Mouse (Mus musculus): ENCODE measurements at regions not wholly inside any gene's neighbourhood (a gene's known extent, or its start where the extent isn't known, plus 50 kb on each side); places are given as distances from the start of the nearest gene placed in this dataset.

DNA sequence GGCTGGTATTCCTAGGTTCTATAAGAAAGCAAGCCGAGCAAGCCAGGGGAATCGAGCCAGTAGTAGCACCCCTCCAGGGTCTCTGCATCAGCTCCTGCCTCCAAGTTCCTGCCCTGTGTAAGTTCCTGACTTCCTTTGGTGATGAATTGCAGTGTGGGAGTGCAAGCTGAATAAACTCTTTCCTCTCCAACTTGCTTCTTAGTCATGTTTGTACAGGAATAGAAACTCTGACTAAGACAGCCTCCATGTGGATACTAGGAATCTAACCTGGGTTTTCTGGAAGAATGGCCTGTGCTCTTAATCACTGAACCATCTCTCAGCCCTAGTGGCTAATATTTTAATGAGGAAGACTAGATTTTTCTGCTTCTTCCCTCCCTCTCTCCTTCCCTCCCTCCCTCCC is 177.7 kb downstream of the Ipmk start:
- TF ChIP-seq POLR2AphosphoS5 (IDR thresholded peaks at IDR 0.05; ENCODE audit: borderline replicate concordance, low read depth, low read length) (no peak), TCF12 (IDR thresholded peaks at IDR 0.05; ENCODE audit: low read depth, low read length) (no peak), ELF1 (IDR thresholded peaks at IDR 0.05; ENCODE audit: low read depth, low read length) (no peak), NELFE (IDR thresholded peaks at IDR 0.05; ENCODE audit: low read depth, low read length) (no peak), BHLHE40 (IDR thresholded peaks at IDR 0.05; ENCODE audit: borderline replicate concordance, low read depth, low read length) (no peak), USF2 (IDR thresholded peaks at IDR 0.05; ENCODE audit: borderline replicate concordance in 1 of 2, insufficient read depth in 1 of 2, low read depth in 1 of 2, low read length in 2 of 2) (no peak), MEF2A (IDR thresholded peaks at IDR 0.05; ENCODE audit: extremely low read depth, insufficient replicate concordance, low read depth, low read length, poor library complexity, severe bottlenecking) (no peak)
- no peaks in the 10 kb centered on the region for H3K36me3 ChIP-seq (ENCODE audit: control insufficient read depth in 1 of 2, insufficient read depth in 2 of 2, low read length in 2 of 2)

DNA sequence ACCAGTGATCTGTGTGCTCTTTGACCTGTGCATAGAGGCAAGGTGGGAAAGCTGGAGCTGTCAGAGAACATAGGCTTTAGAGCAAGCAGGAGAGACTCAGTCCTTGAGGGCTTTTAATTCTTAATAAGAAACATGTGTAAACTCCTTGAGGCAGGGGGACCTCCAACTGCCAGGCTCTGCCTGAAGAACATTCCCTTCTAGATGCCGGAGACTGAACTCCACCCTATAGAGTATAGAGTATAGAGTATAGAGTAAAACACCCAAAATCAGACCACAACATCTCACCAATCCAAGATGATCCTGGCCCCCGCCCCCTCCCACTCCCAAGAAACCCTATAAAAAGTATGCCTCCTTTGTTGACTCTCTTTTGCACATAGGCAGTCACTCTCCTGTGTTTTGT is 186.2 kb downstream of the Ipmk start:
- no peaks in the 10 kb centered on the region for H3K4me1 ChIP-seq (ENCODE audit: control insufficient read depth in 1 of 2, insufficient read depth in 2 of 2, low read length in 2 of 2)

More for the DNA sequence above, 177.7 kb downstream of the Ipmk start:
- H3K4me3 ChIP-seq (ENCODE audit: control insufficient read depth in 1 of 2, insufficient read depth in 1 of 2, low read depth in 2 of 2, low read length in 2 of 2): no peak overlapping the region
- H3K9me3 ChIP-seq (replicated peaks; ENCODE audit: insufficient read depth, low read length): no peaks in the 10 kb centered on the region
- no peak for DNase-seq (ENCODE audit: low read depth, low spot score)
- no peak overlapping the region for H3K27ac ChIP-seq (ENCODE audit: control insufficient read depth, low read depth, low read length)
- no peaks in the 10 kb centered on the region for H3K79me2 ChIP-seq (ENCODE audit: control insufficient read depth, insufficient read depth, low read length, poor library complexity)
- H3K27me3 ChIP-seq (ENCODE audit: control insufficient read depth in 1 of 2, insufficient read depth in 2 of 2, low read length in 2 of 2): no peaks in the 10 kb centered on the region
- no peak overlapping the region for H3K9ac ChIP-seq (ENCODE audit: control insufficient read depth, low read depth, low read length, poor library complexity, severe bottlenecking)
- H3K4me1 ChIP-seq (ENCODE audit: control insufficient read depth in 1 of 2, insufficient read depth in 2 of 2, low read length in 2 of 2): no peaks in the 10 kb centered on the region

DNA sequence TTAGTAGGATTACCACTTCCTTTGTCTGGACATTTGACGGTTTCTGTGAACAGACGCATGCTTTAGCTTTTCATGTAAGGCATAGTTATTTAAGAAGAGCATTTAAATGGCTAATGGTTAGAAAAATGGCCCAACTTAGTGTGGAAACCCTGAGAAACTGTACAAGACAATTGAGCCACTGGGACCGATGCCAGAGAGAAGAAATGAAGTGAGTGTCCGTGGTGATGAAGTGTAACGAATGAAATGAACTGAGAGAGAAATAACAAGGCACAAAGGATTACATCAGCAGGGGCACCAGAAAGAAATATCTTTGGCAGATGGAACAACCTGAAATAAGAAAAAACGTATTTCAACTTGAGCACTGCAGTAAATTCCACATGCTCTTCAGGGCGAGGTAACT is 197.9 kb downstream of the Ipmk start:
- no peak overlapping the region for H3K9ac ChIP-seq (ENCODE audit: control insufficient read depth, low read depth, low read length, poor library complexity, severe bottlenecking)
- no peak overlapping the region for H3K27ac ChIP-seq (ENCODE audit: control insufficient read depth, low read depth, low read length)
- H3K36me3 ChIP-seq (ENCODE audit: control insufficient read depth in 1 of 2, insufficient read depth in 2 of 2, low read length in 2 of 2): no peaks in the 10 kb centered on the region
- no peaks in the 10 kb centered on the region for H3K4me1 ChIP-seq (ENCODE audit: control insufficient read depth in 1 of 2, insufficient read depth in 2 of 2, low read length in 2 of 2)
- TF ChIP-seq MYB (IDR thresholded peaks at IDR 0.05; ENCODE audit: low read depth, low read length) (no peak), MAFK (IDR thresholded peaks at IDR 0.05; ENCODE audit: borderline replicate concordance, low read depth, low read length) (no peak), GABPA (IDR thresholded peaks at IDR 0.05; ENCODE audit: low read depth, low read length) (no peak)
- no peaks in the 10 kb centered on the region for H3K79me2 ChIP-seq (ENCODE audit: control insufficient read depth, insufficient read depth, low read length, poor library complexity)
- H3K27me3 ChIP-seq (ENCODE audit: control insufficient read depth in 1 of 2, insufficient read depth in 2 of 2, low read length in 2 of 2): no peaks in the 10 kb centered on the region
- no peak overlapping the region for H3K4me3 ChIP-seq (ENCODE audit: control insufficient read depth in 1 of 2, insufficient read depth in 1 of 2, low read depth in 2 of 2, low read length in 2 of 2)
- DNase-seq (ENCODE audit: low read depth, low spot score): no peak
- H3K9me3 ChIP-seq (replicated peaks; ENCODE audit: insufficient read depth, low read length): no peaks in the 10 kb centered on the region

More for the DNA sequence above, 186.2 kb downstream of the Ipmk start:
- no peak overlapping the region for H3K4me3 ChIP-seq (ENCODE audit: control insufficient read depth in 1 of 2, insufficient read depth in 1 of 2, low read depth in 2 of 2, low read length in 2 of 2)
- no peaks in the 10 kb centered on the region for H3K36me3 ChIP-seq (ENCODE audit: control insufficient read depth in 1 of 2, insufficient read depth in 2 of 2, low read length in 2 of 2)
- H3K79me2 ChIP-seq (ENCODE audit: control insufficient read depth, insufficient read depth, low read length, poor library complexity): no peaks in the 10 kb centered on the region
- H3K9me3 ChIP-seq (replicated peaks; ENCODE audit: insufficient read depth, low read length): no peaks in the 10 kb centered on the region
- no peak overlapping the region for H3K27ac ChIP-seq (ENCODE audit: control insufficient read depth, low read depth, low read length)
- H3K9ac ChIP-seq (ENCODE audit: control insufficient read depth, low read depth, low read length, poor library complexity, severe bottlenecking): no peak overlapping the region
- no peak for TF ChIP-seq POLR2A (IDR thresholded peaks at IDR 0.05; ENCODE audit: control insufficient read depth in 1 of 2, insufficient read depth in 1 of 2, low read depth in 1 of 2, low read length in 2 of 2, poor library complexity in 1 of 2)
- TF ChIP-seq POLR2AphosphoS5 (IDR thresholded peaks at IDR 0.05; ENCODE audit: borderline replicate concordance, low read depth, low read length): no peak
- no peak for TF ChIP-seq BHLHE40 (IDR thresholded peaks at IDR 0.05; ENCODE audit: borderline replicate concordance, low read depth, low read length)
- TF ChIP-seq ELF1 (IDR thresholded peaks at IDR 0.05; ENCODE audit: low read depth, low read length): no peak
- TF ChIP-seq EP300 (IDR thresholded peaks at IDR 0.05; ENCODE audit: low read depth in 1 of 2, low read length in 2 of 2): no peak
- no peak for TF ChIP-seq POLR2AphosphoS2 (IDR thresholded peaks at IDR 0.05; ENCODE audit: low read length)
- no peak for TF ChIP-seq NELFE (IDR thresholded peaks at IDR 0.05; ENCODE audit: low read depth, low read length)
- no peak for TF ChIP-seq USF1 (IDR thresholded peaks at IDR 0.05; ENCODE audit: low read depth, low read length)
- TF ChIP-seq E2F4 (IDR thresholded peaks at IDR 0.05; ENCODE audit: borderline replicate concordance, low read depth, low read length): no peak
- no peak for TF ChIP-seq MXI1 (IDR thresholded peaks at IDR 0.05; ENCODE audit: low read depth, low read length)
- no peak for TF ChIP-seq HCFC1 (IDR thresholded peaks at IDR 0.05; ENCODE audit: low read depth, low read length)
- no peaks in the 10 kb centered on the region for H3K27me3 ChIP-seq (ENCODE audit: control insufficient read depth in 1 of 2, insufficient read depth in 2 of 2, low read length in 2 of 2)
- DNase-seq (ENCODE audit: low read depth, low spot score): no peak
